Mouse (Mus musculus) erythroblast, embryonic 14.5 days (primary cell): Measurements from ENCODE around the gene Agpat1.

Experiments used
- GATA1 ChIP-seq: IDR thresholded peaks from 2 replicates; pipeline ENCODE4 v1.6.1; 2012; ENCODE audit warnings: low read length, inconsistent platforms, mixed read lengths
- TAL1 ChIP-seq: IDR thresholded peaks from 3 replicates; pipeline ENCODE4 v1.6.1; 2012; ENCODE audit warnings: low read length, inconsistent platforms, mixed read lengths

GRCm38 (mm10) chr17:34589206-34589605, 14.9 kb upstream of the Agpat1 start:
- no peak for TF ChIP-seq GATA1
- no peak for TF ChIP-seq TAL1
